Mouse (Mus musculus): ENCODE measurements around the gene Mmp14. TPM values are rescaled to one million over a fixed set of nuclear protein-coding genes. Genes with fewer than 3 reads are reported as not detected.
A peak's percentile ranks its signal among the peaks of the same experiment; 100 is the strongest.

Mmp14 gene
- total and polyA plus RNA-seq, 3 experiments: 19.4 to 29.9 TPM; not detected in 1

DNA sequence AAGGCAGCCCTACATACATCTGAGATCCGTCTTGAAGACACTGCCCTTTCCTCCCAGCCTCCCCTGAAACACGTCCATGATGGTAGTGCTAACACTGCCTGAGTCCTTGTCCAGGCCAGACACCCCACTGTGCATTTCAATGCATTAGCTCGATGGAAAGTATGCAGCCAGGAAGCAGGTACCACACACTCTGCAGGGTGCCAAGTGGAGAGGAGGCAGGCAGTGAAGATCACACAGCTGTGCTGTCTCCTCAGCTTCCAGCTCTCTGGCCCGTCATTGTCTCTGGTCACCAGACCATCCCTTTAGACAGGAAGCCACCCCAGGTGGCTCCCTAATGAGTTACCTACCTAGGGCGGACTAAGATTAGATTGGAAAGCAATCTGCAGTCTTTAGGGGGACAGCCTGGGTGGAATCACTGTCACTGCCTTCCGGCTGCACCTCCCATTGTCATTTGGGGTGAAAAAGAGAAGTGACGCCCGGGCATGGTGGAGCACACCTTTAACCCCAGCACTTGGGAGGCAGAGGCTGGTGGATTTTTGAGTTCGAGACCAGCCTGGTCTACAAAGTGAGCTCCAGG is 19.3 kb upstream of the Mmp14 start:
- Histone ChIP-seq H3K79me2 (ENCODE audit: control insufficient read depth, insufficient read depth, low read length, poor library complexity) (peaks cover 6% of the 10 kb centered on the region), H3K27ac (ENCODE audit: control insufficient read depth, low read depth, low read length) (no peak overlapping the region), H3K36me3 (ENCODE audit: control insufficient read depth in 1 of 2, insufficient read depth in 2 of 2, low read length in 2 of 2) (peaks cover 4 to 13% of the 10 kb centered on the region in 2 experiments), H3K9me3 (replicated peaks; ENCODE audit: insufficient read depth, low read length) (no peaks in the 10 kb centered on the region), H3K9ac (ENCODE audit: control insufficient read depth, low read depth, low read length, poor library complexity, severe bottlenecking) (no peak overlapping the region), H3K4me1 (ENCODE audit: control insufficient read depth in 1 of 2, insufficient read depth in 2 of 2, low read length in 2 of 2) (peaks cover 3 to 18% of the 10 kb centered on the region in 2 experiments), H3K27me3 (ENCODE audit: control insufficient read depth in 1 of 2, insufficient read depth in 2 of 2, low read length in 2 of 2) (no peaks in the 10 kb centered on the region), H3K4me3 (ENCODE audit: control insufficient read depth in 1 of 2, insufficient read depth in 1 of 2, low read depth in 2 of 2, low read length in 2 of 2) (no peak overlapping the region)
- no peak for DNase-seq (ENCODE audit: low read depth, low spot score)
- TF ChIP-seq MAZ (IDR thresholded peaks at IDR 0.05; ENCODE audit: low read depth, low read length) (no peak), ZNF384 (IDR thresholded peaks at IDR 0.05; ENCODE audit: low read depth, low read length) (no peak), USF1 (IDR thresholded peaks at IDR 0.05; ENCODE audit: low read depth, low read length) (no peak), SMC3 (IDR thresholded peaks at IDR 0.05; ENCODE audit: low read depth, low read length) (no peak), ZC3H11A (IDR thresholded peaks at IDR 0.05; ENCODE audit: low read depth, low read length) (no peak), POLR2AphosphoS2 (IDR thresholded peaks at IDR 0.05; ENCODE audit: low read length) (no peak), CHD1 (IDR thresholded peaks at IDR 0.05; ENCODE audit: low read depth, low read length) (no peak), JUND (IDR thresholded peaks at IDR 0.05; ENCODE audit: low read depth, low read length) (no peak), RAD21 (IDR thresholded peaks at IDR 0.05; ENCODE audit: low read depth, low read length) (no peak), UBTF (IDR thresholded peaks at IDR 0.05; ENCODE audit: borderline replicate concordance, insufficient read depth, low read depth, low read length) (no peak), CHD2 (IDR thresholded peaks at IDR 0.05; ENCODE audit: low read length) (no peak), POLR2AphosphoS5 (IDR thresholded peaks at IDR 0.05; ENCODE audit: borderline replicate concordance, low read depth, low read length) (no peak), MXI1 (IDR thresholded peaks at IDR 0.05; ENCODE audit: low read depth, low read length) (no peak), EP300 (IDR thresholded peaks at IDR 0.05; ENCODE audit: low read depth in 1 of 2, low read length in 2 of 2) (no peak), TCF12 (IDR thresholded peaks at IDR 0.05; ENCODE audit: low read depth, low read length) (no peak), MAX (IDR thresholded peaks at IDR 0.05; ENCODE audit: low read length) (no peak), MAFK (IDR thresholded peaks at IDR 0.05; ENCODE audit: borderline replicate concordance, low read depth, low read length) (no peak)

DNA sequence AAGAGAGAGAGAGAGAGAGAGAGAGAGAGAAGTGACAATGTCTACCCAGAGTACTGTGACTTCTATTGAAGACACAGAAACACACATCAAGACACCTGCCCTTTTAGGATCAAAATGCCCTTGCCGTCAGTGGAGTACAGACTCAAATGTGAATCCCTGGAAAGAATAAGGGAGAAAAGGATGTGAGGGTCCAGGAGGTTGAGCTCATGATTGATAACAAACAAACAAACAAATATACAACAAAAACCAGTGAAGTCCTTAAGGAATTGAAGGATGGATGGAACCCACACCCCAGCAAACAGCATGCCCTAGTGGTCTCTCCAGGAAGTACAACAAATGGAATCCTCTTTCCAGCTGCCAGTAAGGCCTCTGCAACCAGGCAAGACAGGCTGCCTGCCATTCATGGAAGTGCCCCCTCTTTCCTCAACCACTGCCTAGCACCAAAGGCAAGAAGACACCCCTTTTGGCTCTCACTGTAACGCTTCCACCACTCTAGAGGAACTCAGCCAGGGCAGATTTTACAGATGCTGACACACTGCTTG is 18.7 kb upstream of the Mmp14 start:
- Histone ChIP-seq H3K36me3 (ENCODE audit: control insufficient read depth in 1 of 2, insufficient read depth in 2 of 2, low read length in 2 of 2) (peaks cover 2 to 13% of the 10 kb centered on the region in 2 experiments), H3K9me3 (replicated peaks; ENCODE audit: insufficient read depth, low read length) (no peaks in the 10 kb centered on the region), H3K4me1 (ENCODE audit: control insufficient read depth in 1 of 2, insufficient read depth in 2 of 2, low read length in 2 of 2) (peaks cover 3 to 18% of the 10 kb centered on the region in 2 experiments), H3K4me3 (ENCODE audit: control insufficient read depth in 1 of 2, insufficient read depth in 1 of 2, low read depth in 2 of 2, low read length in 2 of 2) (no peak overlapping the region), H3K9ac (ENCODE audit: control insufficient read depth, low read depth, low read length, poor library complexity, severe bottlenecking) (no peak overlapping the region), H3K79me2 (ENCODE audit: control insufficient read depth, insufficient read depth, low read length, poor library complexity) (peaks cover 12% of the 10 kb centered on the region), H3K27ac (ENCODE audit: control insufficient read depth, low read depth, low read length) (no peak overlapping the region), H3K27me3 (ENCODE audit: control insufficient read depth in 1 of 2, insufficient read depth in 2 of 2, low read length in 2 of 2) (no peaks in the 10 kb centered on the region)
- DNase-seq (ENCODE audit: low read depth, low spot score): peak; percentile 64
- TF ChIP-seq MYB (IDR thresholded peaks at IDR 0.05; ENCODE audit: low read depth, low read length): no peak
- peak; percentile 42; the same call in 1 of the 2 replicates for TF ChIP-seq ZC3H11A (IDR thresholded peaks at IDR 0.05; ENCODE audit: low read depth, low read length)
- TF ChIP-seq SMC3 (IDR thresholded peaks at IDR 0.05; ENCODE audit: low read depth, low read length): peak; percentile 75
- TF ChIP-seq POLR2AphosphoS2 (IDR thresholded peaks at IDR 0.05; ENCODE audit: low read length): no peak
- peak; percentile 75 for TF ChIP-seq RAD21 (IDR thresholded peaks at IDR 0.05; ENCODE audit: low read depth, low read length)
- 0 out of 2 replicates have a peak, but pooled peaks have one; percentile 20 for TF ChIP-seq SIN3A (IDR thresholded peaks at IDR 0.05; ENCODE audit: low read length)
- TF ChIP-seq ZMIZ1 (IDR thresholded peaks at IDR 0.05; ENCODE audit: low read depth, low read length): no peak
- no peak for TF ChIP-seq JUND (IDR thresholded peaks at IDR 0.05; ENCODE audit: low read depth, low read length)
- TF ChIP-seq CTCF (IDR thresholded peaks at IDR 0.05 in 2 of 3, conservative IDR thresholded peaks at IDR 0.05 in 1 of 3; ENCODE audit: control insufficient read depth in 1 of 3, insufficient read depth in 1 of 3, low read depth in 2 of 3, low read length in 3 of 3, poor library complexity in 1 of 3, severe bottlenecking in 1 of 3): peak; percentile 59 to 89 (median 78)
- no peak for TF ChIP-seq HCFC1 (IDR thresholded peaks at IDR 0.05; ENCODE audit: low read depth, low read length)
- TF ChIP-seq USF2 (IDR thresholded peaks at IDR 0.05; ENCODE audit: borderline replicate concordance in 1 of 2, insufficient read depth in 1 of 2, low read depth in 1 of 2, low read length in 2 of 2): no peak
- TF ChIP-seq POLR2AphosphoS5 (IDR thresholded peaks at IDR 0.05; ENCODE audit: borderline replicate concordance, low read depth, low read length): no peak
- no peak for TF ChIP-seq NRF1 (IDR thresholded peaks at IDR 0.05; ENCODE audit: insufficient read depth, low read depth, low read length, poor library complexity, severe bottlenecking)
- no peak for TF ChIP-seq EP300 (IDR thresholded peaks at IDR 0.05; ENCODE audit: low read depth in 1 of 2, low read length in 2 of 2)
